Mouse (Mus musculus) spleen, adult 12 weeks (tissue): ENCODE results near the gene Ube2c.
A peak's percentile ranks its signal among the peaks of the same experiment; 100 is the strongest.

Source experiments
- DNase-seq: peaks from one replicate; pipeline ENCODE4 v3.0.0; 2022; ENCODE audit warnings: low spot score

The Ube2c gene

DNA sequence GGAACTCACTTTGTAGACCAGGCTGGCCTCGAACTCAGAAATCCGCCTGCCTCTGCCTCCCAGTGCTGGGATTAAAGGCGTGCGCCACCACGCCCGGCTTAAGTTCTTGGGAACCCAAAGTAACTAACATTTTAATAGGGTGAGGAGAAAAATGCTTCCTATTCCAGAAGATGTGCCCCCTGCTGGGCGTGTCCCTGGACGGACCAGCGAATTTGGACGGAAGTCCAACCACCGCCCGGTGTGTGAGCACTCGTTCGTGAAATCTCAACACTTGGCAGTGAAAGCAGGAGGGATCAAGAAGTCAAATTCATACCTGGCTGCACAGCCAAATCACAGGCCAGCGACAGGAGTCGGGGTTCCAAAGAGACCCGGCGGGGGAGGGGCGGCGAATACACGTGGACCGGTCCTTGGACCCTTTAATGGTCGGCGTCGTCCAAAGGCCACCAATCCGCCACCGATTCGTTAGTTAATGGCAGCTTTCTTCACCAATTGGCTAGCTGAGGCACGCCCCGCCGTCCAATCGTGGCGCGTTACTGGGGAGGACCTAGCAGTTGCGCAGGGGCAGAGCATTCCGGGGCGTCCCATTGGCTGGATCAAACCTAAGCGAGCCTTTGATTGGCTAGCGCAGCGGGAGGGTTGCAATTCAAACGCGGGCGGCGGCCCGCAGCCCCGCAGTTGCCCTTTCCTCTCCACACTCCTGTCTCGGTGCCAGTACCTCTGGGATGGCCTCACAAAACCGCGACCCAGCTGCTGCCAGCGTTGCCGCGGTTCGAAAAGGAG, at the start of gene Ube2c:
Gene Ube2c (plus strand): TSS at position 641 of the 780 bp plus-strand sequence.
- DNase-seq = peak; percentile 97

DNA sequence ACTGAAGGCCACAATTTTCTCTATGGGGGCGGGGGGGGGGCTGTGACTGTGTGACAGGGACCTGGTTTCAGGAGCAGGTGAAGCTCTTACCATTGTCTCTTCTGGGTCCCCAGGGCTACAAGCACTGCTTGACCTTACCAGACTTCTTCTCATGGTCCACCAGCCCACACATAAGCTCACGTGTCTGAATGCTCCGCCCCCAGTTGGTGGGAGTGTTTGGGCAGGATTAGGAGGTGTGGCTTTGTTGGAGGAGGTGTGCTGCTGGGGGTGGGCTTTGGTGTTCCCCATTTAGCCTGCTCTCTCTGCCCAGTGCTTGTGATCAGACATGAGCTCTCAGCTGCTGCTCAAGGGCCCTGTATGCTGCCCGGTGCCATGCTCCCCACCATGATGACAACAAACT, 46.4 kb upstream of the Ube2c start:
- no peak for DNase-seq

DNA sequence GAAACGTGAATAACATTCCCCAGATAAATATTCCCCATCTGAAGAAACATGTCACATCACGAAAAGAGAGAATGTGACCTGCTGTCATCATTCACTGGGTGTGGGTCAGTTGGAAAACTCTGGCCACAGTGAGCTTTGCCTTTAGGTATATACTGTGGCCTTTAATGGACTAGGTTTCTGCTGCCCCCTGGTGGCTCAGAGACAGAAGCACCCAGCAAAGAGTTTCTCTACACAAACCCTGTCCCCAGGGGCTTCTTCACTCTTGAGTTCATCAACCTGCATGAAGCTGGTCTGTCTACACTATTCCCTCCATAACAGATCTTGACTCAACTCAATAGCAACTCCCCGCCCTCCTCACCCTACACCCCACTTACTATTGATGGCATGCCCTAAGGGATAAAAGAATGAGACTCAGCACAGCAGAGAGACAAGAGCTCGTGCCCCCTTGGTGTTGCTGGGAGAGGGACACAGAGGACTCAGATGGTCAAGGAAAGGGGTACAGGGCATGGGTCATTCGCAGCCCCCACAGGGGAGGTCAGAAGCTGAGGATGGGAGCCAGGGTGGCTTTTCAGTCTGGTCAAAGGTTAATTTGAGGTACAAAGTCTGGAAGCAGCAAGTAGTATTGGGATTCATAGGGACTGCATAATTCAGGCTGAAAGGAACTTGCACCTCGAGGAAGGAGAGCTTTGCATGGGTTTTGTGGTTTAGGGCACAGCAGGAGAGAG, 43.6 kb upstream of the Ube2c start:
- peak; percentile 44 for DNase-seq

DNA sequence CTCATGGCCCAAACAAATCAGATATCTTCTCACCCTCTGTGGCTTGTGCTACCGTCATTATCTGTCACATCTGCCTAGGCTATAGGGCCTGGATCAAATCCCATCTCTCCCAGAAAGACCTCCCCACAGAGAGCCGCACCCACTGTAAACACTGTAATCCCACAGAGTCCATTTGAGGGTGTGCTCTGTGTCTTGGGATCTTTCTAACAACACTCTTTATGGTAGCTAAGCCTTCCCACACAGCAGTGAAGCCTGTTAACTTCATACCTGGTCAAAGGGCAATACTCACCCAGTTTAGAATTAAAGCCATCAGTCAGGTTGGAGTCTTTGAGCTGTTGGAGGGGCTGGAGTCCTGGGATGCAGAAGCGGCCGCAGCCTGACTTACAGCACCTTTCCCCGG, 38.0 kb upstream of the Ube2c start:
- DNase-seq = no peak

DNA sequence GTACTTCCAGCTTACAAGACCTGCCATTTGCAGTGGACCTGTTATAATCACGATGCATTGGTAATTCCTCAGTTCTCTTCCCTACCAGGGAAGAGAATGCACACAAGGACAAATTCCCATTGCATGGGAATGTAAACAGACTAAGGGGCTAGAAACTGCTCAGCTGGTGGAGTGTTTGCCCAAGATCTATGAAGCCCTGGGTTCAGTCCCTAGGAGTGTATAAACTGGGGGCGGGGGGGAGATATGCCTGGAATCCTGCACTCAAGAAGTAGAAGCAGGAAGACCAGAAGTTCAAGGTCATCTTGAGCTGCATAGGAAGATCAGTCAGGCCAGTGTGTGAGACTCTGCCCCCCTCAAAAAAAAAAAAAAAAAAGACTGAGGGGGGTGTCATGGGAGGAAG, 36.4 kb upstream of the Ube2c start:
- DNase-seq = no peak

DNA sequence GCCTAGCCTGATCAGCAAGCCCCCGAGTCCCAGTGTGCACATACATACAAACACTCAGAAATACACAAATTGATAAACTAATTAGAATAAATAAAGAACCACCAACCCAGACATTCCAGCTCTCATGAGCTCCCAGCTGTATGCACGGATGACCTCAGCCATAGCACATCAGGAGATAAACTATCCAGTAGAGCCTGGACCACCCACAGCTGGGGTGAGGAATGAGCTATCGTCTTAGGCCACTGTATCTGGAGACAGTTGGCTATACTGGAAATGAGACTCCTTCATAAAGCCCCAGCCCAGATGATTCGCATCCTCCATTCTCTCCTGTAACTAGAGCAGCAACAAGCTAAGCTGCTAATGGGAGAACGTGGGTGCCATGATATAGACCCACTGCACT, 34.9 kb upstream of the Ube2c start:
- DNase-seq = no peak

DNA sequence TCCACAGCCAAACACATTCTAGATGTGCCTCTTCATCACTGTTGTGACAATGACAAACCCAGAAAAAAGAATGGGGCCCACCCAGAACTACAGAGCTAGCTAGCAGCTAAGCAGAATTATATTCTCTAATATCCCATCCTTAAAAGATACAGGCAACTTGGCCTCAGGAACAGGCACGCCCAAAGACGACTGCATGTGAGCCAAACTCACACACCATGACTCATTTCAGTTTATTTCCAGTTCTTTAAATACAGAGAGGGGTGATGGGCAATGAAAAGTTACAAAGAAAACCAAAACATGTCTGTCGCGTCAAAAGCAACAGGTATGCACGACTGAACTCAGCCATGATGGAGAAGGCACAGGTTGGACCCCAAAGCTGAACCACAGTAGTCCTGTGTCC, 34.3 kb upstream of the Ube2c start:
- no peak for DNase-seq

DNA sequence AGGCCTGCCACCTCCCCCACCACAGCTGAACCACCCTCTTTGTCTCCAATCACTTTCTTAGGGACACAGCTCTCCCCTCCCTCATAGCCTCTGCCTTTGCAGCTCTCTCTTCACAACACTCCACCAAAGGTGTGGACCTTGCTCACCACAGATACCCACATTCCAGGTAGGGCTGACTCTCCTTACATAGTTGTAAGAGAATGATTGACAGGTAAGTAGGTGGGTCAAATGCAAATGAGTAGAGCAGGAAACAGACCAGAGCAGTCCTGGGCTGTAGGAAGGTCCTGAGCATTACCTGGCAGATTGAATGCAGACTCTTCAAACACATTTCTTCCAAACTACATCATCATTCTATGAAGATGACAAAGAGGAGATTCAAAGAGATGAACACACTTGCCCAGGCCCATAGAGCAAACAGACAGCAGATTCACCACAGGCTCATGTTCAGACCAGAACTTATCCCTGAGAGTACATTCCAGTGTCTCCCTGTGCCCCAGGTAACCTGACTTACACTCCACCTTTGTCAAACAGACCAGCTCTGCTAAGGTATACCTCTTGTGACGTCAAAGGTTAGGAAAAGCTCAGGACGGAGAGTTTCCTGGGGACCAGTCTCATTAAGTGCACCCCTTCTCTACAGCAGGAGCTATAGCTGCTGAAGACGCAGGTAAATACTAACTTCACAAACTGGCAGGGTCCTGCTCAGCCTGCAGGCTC, 32.2 kb upstream of the Ube2c start:
- no peak for DNase-seq

DNA sequence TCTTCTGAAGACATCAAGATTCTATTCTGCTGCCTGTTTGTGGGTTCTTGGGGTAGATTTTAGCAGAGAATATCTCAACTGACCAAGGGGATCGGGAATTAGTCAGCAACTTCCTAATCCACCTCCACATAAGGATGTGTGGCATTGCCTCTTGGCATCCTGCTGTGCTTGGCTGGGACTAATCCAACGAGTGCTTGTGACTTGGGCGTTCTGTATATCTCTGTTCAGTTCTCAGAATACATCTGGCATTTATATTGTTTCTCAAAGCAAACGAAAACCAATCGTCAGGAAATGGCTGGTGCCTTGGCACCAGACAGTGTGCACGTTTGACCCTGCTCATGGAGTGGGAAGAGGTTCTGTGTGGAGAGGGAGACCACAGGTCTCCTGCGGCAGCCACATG, 29.8 kb upstream of the Ube2c start:
- DNase-seq = no peak

DNA sequence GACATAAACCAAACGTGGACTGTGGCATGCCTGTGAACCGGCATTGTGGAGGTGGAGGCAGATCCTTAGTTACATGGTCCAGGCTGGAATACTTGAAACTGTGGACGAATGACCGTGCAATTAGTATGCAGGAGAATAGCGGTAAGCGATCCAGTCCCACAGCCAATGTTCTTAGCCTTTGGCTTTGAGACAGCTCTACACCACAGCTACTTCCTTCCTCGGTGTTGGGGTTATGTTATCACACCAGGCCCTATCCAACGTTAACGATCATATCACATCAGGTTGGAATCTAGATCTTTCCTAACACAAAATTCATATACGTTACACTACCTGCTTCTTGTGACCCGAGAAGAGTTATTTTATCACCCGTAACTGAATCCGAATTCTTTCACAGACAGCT, 24.7 kb upstream of the Ube2c start:
- DNase-seq = no peak

DNA sequence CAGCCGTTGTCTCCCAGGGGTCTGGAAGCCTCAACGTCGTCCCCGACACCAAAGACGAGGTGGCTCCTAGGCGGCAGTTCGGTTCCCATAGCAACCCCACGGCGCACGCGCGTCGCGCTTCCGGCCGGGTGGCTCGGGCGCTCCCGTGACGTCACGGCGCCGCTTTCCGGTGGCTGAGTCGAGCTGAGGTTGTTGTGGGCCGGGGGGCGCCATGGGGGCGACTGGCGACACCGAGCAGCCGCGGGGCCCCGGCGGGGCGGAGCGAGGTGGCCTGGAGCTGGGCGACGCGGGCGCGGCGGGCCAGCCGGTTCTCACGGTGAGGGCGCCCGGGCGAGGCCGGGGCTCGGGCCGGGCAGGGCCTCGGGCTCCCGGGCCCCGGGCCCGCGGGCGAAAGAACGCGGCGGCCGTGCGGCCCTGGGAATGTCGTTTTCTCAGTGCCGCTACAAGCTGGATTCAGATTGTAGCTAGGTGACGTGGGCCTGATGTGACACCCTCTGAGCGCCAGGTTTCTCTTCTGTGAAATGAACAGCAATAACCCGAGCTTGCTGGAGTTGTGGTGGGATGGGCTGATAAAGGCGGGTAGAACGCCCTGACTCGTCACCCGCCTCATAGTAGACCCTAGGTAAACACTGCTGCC, 23.7 kb upstream of the Ube2c start, which contains the start of the genes Wfdc3 and Dnttip1:
Gene Wfdc3 (minus strand): TSS at position 89 of the 637 bp plus-strand sequence.
Gene Dnttip1 (plus strand): TSS at position 141 of the 637 bp plus-strand sequence.
- peak; percentile 92 for DNase-seq

DNA sequence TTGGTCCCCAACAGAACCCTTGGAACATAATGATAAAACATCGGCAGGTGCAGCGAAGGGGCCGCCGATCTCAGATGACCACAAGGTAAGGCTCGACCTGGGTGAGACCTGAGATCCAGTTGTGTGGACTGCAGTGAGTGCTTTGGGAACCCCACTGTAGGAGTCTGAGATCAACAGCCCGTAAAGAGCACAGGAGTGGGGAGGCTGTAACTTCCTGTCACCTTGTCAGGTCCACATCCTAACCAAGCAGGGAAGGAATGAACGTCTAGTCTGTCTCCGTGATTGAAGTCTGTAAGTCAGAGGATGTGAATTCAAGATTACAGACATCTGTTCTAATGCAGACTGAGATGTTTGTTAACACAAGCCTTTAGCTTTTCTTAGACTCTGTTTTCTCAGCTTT, 23.0 kb upstream of the Ube2c start:
- no peak for DNase-seq

DNA sequence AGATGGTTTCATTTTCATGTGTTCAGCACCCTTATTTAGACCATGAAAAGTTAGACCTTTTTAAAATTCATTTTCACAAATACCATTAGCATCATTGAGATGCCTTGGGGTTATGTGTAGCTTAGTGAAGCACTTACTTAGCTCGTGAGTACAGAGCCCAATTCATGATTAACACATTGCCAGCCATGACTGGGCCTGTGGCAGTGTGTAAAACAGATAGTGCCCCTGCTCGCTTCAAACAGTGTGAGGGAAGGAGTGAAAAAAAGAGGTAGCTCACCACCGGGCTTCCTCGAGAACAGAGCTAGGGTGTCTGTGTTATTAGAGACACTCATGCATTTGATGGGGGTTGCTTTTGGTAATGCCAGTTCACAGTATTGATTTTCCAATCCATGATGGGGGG, 21.5 kb upstream of the Ube2c start:
- no peak for DNase-seq

DNA sequence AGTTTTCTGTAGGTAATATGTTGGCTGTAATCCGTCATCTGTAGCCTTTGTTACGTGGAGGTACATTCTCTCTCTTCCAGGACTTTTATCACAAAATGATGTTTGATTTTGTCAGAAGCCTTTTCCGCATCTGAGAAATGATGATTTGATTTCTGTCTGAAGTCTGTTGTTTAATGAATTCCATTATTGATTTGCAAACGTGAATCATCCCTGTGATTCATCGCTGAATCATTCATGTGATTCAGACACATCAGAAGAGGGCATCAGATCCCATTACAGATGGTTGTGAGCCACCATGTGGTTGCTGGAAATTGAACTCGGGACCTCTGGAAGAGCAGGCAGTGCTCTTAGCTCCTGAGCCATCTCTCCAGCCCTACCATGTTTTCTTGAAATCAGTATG, 20.7 kb upstream of the Ube2c start:
- DNase-seq = no peak

DNA sequence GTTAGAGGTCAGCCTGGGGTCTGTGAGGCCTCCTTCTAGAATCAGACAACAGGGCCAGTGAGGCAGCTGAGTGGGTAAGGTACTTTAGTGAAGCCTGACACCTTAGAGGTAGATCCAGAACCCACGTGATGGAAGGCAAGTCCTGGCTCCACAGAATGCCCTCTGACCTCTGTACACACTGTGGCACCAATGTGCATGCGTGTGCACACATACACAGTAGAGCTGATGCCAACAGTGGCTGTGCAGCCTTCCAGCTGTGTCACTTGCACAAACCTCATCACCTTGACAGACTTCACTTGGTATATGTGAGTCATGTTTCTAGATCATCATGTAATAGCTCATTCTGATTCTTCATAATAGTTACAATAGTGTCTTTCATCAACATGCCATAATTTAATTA, 17.2 kb upstream of the Ube2c start:
- no peak for DNase-seq

DNA sequence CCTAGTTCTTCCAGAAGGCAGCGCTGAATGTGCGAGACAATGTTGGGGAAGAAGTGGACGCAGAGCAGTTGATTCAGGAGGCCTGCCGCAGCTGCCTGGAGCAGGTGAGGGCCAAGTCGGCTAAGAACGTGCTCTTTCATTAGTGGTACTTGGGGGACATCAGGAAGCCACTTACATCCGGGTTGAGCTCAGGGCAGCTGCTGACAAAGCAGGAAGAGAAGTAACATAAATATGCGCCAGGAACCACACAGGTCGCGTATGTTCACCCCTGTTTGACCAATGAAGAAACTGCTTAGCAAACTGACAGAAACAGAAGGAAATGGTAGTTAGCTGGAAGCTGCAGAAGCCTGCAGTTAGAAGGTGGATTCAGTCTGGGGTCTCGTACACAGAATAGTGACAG, 15.6 kb upstream of the Ube2c start:
- no peak for DNase-seq

DNA sequence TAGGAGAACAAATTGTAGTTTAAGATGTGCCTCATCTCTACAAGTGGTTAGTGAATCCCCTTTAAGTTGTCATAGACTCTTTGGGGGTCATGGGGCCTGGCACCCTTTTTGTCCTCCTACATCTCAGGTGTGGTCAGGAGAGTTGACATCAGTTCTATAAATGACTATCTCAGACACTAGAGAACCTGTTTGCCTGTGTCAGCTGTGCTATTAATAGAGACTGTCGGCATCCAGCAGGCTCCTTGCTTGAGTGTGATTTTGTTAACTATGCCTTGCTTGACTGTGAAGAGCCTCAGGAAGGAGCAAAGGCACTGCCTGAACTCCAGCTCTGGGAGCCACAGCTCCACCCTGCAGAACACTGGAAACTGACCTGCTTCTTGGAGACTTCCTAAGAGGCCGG, 14.9 kb upstream of the Ube2c start:
- DNase-seq = no peak

DNA sequence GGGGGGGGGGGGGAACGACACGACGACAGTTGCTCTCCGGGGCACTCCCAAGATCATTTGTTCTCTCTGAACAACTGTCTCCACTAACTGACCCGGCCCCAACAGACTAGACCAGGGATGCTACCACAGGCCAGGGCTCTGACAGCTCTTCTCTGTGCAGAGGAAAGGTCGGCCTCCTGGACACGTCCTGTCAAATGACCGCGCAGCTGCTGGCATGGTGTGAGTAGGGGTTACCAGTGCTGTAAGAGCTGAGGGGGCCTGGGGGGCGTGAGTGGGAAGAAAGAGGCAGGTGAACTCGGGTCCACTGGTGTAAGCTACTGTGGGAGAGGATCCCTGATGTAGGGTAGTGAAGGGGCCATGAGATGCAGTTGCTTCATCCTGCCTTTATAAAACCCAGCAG, 11.9 kb upstream of the Ube2c start:
- DNase-seq = no peak

DNA sequence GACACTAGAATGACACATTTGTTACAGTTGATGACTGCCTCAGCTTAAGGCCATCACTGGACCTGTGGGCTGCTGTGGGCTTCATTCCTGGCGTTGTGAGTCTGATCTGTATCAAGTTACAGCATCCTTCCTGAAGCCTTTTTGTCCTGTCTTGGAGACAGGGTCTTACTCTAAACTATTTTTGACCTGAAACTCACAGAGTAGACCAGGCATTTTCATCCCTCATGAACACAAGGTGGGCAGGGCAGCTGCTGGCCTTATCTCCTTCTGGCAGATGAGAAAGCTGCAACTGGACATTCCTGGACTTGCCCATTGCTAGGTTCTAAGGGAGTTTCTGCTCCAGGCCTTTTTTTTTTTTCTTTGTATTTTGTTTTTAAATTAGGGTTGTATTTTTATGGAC, 11.0 kb upstream of the Ube2c start:
- no peak for DNase-seq

DNA sequence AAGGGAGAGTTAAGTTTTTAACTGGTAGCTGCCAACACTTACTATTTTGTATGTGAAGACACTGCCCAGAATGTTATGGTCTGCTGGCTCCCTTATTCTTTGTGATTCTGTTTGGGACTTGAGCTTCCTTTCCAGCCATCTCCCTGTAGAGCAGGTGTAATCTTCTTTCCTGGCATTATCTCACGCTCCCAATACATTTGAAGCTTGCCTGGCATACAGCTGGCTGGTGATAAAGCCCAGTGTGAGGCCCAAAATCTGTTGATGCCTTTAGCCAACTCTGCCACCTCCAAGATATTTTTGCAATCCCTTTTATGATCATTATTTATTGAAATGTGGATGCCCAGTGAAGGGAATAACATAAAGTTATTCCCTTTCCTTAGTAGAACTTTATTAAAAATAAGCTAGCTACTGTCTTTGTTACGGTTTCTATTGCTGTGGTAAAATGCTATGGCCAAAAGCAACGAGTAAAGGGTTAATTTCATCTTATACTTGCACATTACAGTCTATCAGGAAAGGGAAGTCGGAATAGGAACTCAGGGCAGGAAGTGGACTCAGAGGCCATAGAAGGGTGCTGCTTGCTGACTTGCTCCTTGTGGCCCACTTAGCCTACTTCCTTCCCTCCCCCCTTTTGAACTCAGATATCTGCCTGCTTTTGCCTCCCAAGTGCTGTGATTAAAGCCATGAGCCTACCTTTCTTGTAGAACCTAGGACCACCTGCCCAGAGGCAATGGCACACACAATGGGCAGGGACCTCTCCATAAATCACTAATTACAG, 9.5 kb upstream of the Ube2c start:
- DNase-seq = peak; percentile 47

DNA sequence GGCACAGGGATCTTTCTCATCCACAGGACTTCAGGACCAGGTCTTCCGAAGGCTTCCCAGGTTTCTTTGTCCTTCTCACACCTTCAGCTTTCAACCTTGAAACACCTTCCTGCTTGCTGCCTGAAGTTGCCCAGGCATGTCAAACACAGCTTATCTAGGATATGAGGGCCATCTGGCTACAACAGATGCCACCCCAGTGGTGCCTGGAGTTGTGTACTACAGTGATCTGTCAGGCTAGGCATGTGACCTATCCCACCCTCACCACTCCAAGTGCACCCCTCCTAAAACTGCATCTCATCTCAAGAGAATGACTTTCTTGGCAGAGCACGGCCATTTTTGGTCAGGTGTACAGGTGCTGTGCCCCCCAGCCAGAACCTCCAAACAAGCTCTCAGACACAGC, 8.2 kb upstream of the Ube2c start:
- DNase-seq = peak; percentile 54

DNA sequence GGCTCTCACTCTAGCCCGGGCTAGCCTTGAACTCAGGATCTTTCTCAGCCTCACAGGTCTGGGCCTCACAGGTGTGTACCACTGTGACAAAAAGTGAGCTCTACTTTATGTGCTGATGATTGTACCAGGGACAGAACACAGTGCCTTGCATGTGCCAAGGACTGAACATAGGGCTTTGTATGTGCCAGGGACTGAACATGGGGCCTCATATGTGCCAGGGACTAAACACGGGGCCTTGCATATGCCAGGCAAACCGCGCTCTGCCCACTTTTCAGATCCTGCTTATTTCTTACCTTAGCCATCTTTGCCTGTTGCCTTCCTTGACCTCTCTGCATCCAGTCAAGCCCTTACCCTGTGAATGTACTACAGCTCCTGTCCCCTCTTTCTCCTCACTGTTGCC, 7.7 kb upstream of the Ube2c start:
- DNase-seq = no peak
